Mouse (Mus musculus): ENCODE data around the gene Psmc3ip. TPM values are rescaled to one million over a fixed set of nuclear protein-coding genes. Genes with fewer than 3 reads are reported as not detected.

Gene Psmc3ip
- polyA plus RNA-seq, 1 experiment, result 7.1 TPM

- DNase-seq (ENCODE audit: low spot score), result no peak
These were observed 15.5 kb downstream of the Psmc3ip start for GRCm38 (mm10) chr11:101079746-101080145.

GRCm38 (mm10) chr11:101078121-101078520, 17.1 kb downstream of the Psmc3ip start, which contains the start of gene Hsd17b1:
Gene Hsd17b1 (plus strand): TSS chr11:101078411.
- no peak for DNase-seq (ENCODE audit: low spot score)

GRCm38 (mm10) chr11:101071810-101072428, 23.3 kb downstream of the Psmc3ip start:
- no peak for DNase-seq (ENCODE audit: low spot score)

- DNase-seq (ENCODE audit: low spot score), result no peak
These were observed 24.2 kb downstream of the Psmc3ip start for GRCm38 (mm10) chr11:101070987-101071386.

GRCm38 (mm10) chr11:101070189-101070527, 25.1 kb downstream of the Psmc3ip start:
- no peak for DNase-seq (ENCODE audit: low spot score)

GRCm38 (mm10) chr11:101069391-101070188, 25.6 kb downstream of the Psmc3ip start, which contains the start of gene Naglu:
Gene Naglu (plus strand): TSS chr11:101070012.
- peak; percentile 93 for DNase-seq (ENCODE audit: low spot score)

GRCm38 (mm10) chr11:101066549-101067412, 28.5 kb downstream of the Psmc3ip start:
- peak; percentile 72 for DNase-seq (ENCODE audit: low spot score)

GRCm38 (mm10) chr11:101065002-101065401, 30.2 kb downstream of the Psmc3ip start:
- no peak for DNase-seq (ENCODE audit: low spot score)

GRCm38 (mm10) chr11:101064462-101064861, 30.8 kb downstream of the Psmc3ip start:
- no peak for DNase-seq (ENCODE audit: low spot score)

GRCm38 (mm10) chr11:101063676-101064327, 31.4 kb downstream of the Psmc3ip start:
- no peak for DNase-seq (ENCODE audit: low spot score)

GRCm38 (mm10) chr11:101062971-101063675, 32.1 kb downstream of the Psmc3ip start:
- no peak for DNase-seq (ENCODE audit: low spot score)

GRCm38 (mm10) chr11:101062165-101062884, 32.9 kb downstream of the Psmc3ip start:
- DNase-seq (ENCODE audit: low spot score), result no peak

GRCm38 (mm10) chr11:101061049-101061448, 34.2 kb downstream of the Psmc3ip start:
- DNase-seq (ENCODE audit: low spot score), result no peak

- DNase-seq (ENCODE audit: low spot score), result peak; percentile 51
These were observed 35.1 kb downstream of the Psmc3ip start for GRCm38 (mm10) chr11:101060126-101060525.

- no peak for DNase-seq (ENCODE audit: low spot score)
These were observed 35.8 kb downstream of the Psmc3ip start for GRCm38 (mm10) chr11:101059473-101059872.

- DNase-seq (ENCODE audit: low spot score), result peak; percentile 32
These were observed 36.5 kb downstream of the Psmc3ip start for GRCm38 (mm10) chr11:101058726-101059125.

- peak; percentile 68 for DNase-seq (ENCODE audit: low spot score)
These were observed 37.4 kb downstream of the Psmc3ip start for GRCm38 (mm10) chr11:101057860-101058259.

GRCm38 (mm10) chr11:101056885-101057284, 38.4 kb downstream of the Psmc3ip start:
- peak; percentile 46 for DNase-seq (ENCODE audit: low spot score)

GRCm38 (mm10) chr11:101055418-101055817, 39.8 kb downstream of the Psmc3ip start:
- DNase-seq (ENCODE audit: low spot score), result peak; percentile 24

- no peak for DNase-seq (ENCODE audit: low spot score)
These were observed 41.3 kb downstream of the Psmc3ip start for GRCm38 (mm10) chr11:101053974-101054373.

Data from urinary bladder, adult 2 months (tissue).